Mouse (Mus musculus) brain, adult 2 months (tissue): ENCODE data around the gene Bcl11b.

Experiments used
- DNase-seq: peaks from one replicate; pipeline ENCODE4 v3.0.0; 2011; ENCODE audit warnings: low read depth, low spot score

The Bcl11b gene

GRCm38 (mm10) chr12:107891449-107891848 lies 112.0 kb downstream of the Bcl11b start:
- DNase-seq: peak; percentile 63

- DNase-seq: no peak
These were observed 113.1 kb downstream of the Bcl11b start for GRCm38 (mm10) chr12:107890326-107890725.

GRCm38 (mm10) chr12:107889841-107890240 lies 113.6 kb downstream of the Bcl11b start:
- no peak for DNase-seq

GRCm38 (mm10) chr12:107888646-107889045 lies 114.8 kb downstream of the Bcl11b start:
- DNase-seq: peak; percentile 45

- DNase-seq: peak; percentile 47
These were observed 115.4 kb downstream of the Bcl11b start for GRCm38 (mm10) chr12:107888049-107888448.

- DNase-seq: no peak
These were observed 115.8 kb downstream of the Bcl11b start for GRCm38 (mm10) chr12:107887621-107888020.

GRCm38 (mm10) chr12:107884330-107885065 lies 118.9 kb downstream of the Bcl11b start:
- peak; percentile 20 for DNase-seq

- no peak for DNase-seq
These were observed 121.7 kb downstream of the Bcl11b start for GRCm38 (mm10) chr12:107881726-107882125.

GRCm38 (mm10) chr12:107880748-107881147 lies 122.7 kb downstream of the Bcl11b start:
- DNase-seq: no peak

GRCm38 (mm10) chr12:107879114-107879777 lies 124.2 kb downstream of the Bcl11b start:
- no peak for DNase-seq

GRCm38 (mm10) chr12:107876237-107876636 lies 127.2 kb downstream of the Bcl11b start:
- DNase-seq: no peak

GRCm38 (mm10) chr12:107874467-107875142 lies 128.8 kb downstream of the Bcl11b start:
- DNase-seq: no peak

- no peak for DNase-seq
These were observed 133.8 kb downstream of the Bcl11b start for GRCm38 (mm10) chr12:107869526-107870050.

GRCm38 (mm10) chr12:107868291-107868690 lies 135.1 kb downstream of the Bcl11b start:
- DNase-seq: no peak
